Mouse (Mus musculus) bone marrow macrophage, adult 2 months (primary cell): ENCODE measurements around the gene Cfap73. TPM values are rescaled to one million over a fixed set of nuclear protein-coding genes. Genes with fewer than 3 reads are reported as not detected.
A peak's percentile ranks its signal among the peaks of the same experiment; 100 is the strongest.

Source experiments
- H3K27ac ChIP-seq: 2 replicates; pipeline ENCODE4 v1.5.1; 2012; ENCODE audit warnings: low read depth, low read length; ENCODE audit not compliant: insufficient read depth
- H3K4me1 ChIP-seq: 2 replicates; pipeline ENCODE4 v1.6.1; 2012; ENCODE audit warnings: low read length; ENCODE audit not compliant: control insufficient read depth, insufficient read depth
- H3K4me3 ChIP-seq: 2 replicates; pipeline ENCODE4 v1.5.1; 2012; ENCODE audit warnings: mild to moderate bottlenecking, low read length, moderate library complexity; ENCODE audit not compliant: insufficient read depth
- CTCF ChIP-seq: IDR thresholded peaks from 2 replicates; pipeline ENCODE4 v1.5.1; 2012; ENCODE audit warnings: low read depth, mild to moderate bottlenecking, low read length, moderate library complexity
- POLR2A ChIP-seq: IDR thresholded peaks from 2 replicates; pipeline ENCODE4 v1.6.1; 2012; ENCODE audit warnings: mild to moderate bottlenecking, low read depth, low read length, borderline replicate concordance
- polyA plus RNA-seq: library from polyadenylated mRNA; stranded (reverse); fragments of >200 nt; gene quantifications from 2 replicates; pipeline ENCODE4 v1.2.4, GENCODE M21; 2012; ENCODE audit not compliant: missing spikeins, insufficient read depth, insufficient read length

Cfap73 gene
- polyA plus RNA-seq, 1 experiment = not detected

GRCm38 (mm10) chr5:120578504-120579081 lies 55.4 kb downstream of the Cfap73 start:
- Histone ChIP-seq H3K4me1 (peaks cover 59% of the 10 kb centered on the region), H3K4me3 (no peak overlapping the region), H3K27ac (peak overlapping the region; percentile 57)
- TF ChIP-seq POLR2A = no peak
- TF ChIP-seq CTCF = no peak

Other genes with a start within 250 kb of the Cfap73 start
- gene Lhx5, start 202.5 kb downstream of the Cfap73 start, polyA plus RNA-seq = not detected in 2 replicates
- gene Sdsl, start 161.4 kb downstream of the Cfap73 start, polyA plus RNA-seq = not detected in 2 replicates
- gene Sds, start 157.7 kb downstream of the Cfap73 start, polyA plus RNA-seq = not detected in 2 replicates
- 46.8 and 55.1 TPM in 2 replicates for gene Plbd2, start 130.6 kb downstream of the Cfap73 start, polyA plus RNA-seq
- 73.1 and 79.4 TPM in 2 replicates for gene Slc8b1, start 123.1 kb downstream of the Cfap73 start, polyA plus RNA-seq
- 104 and 121 TPM in 2 replicates for gene Tpcn1, start 45.6 kb downstream of the Cfap73 start, polyA plus RNA-seq
- gene Iqcd, start 45.2 kb downstream of the Cfap73 start, polyA plus RNA-seq = 1.2 TPM in 1 of 2 replicates, not detected in the other
- 3.8 and 4.0 TPM in 2 replicates for gene Rita1, start 21.6 kb downstream of the Cfap73 start, polyA plus RNA-seq
- gene Ddx54, start 21.5 kb downstream of the Cfap73 start, polyA plus RNA-seq = 20.3 and 20.4 TPM in 2 replicates
- gene Rasal1, start 14.6 kb upstream of the Cfap73 start, polyA plus RNA-seq = 0.65 TPM in 1 of 2 replicates, not detected in the other
- not detected in 2 replicates for gene Dtx1, start 77.7 kb upstream of the Cfap73 start, polyA plus RNA-seq
- 132 and 142 TPM in 2 replicates for gene Oas2, start 115.6 kb upstream of the Cfap73 start, polyA plus RNA-seq
- 48.7 and 58.3 TPM in 2 replicates for gene Oas3, start 143.4 kb upstream of the Cfap73 start, polyA plus RNA-seq
- gene Oas1e, start 161.3 kb upstream of the Cfap73 start, polyA plus RNA-seq = not detected in 2 replicates
- 9.6 and 13.3 TPM in 2 replicates for gene Oas1c, start 178.3 kb upstream of the Cfap73 start, polyA plus RNA-seq
- not detected in 2 replicates for gene Oas1f, start 213.1 kb upstream of the Cfap73 start, polyA plus RNA-seq
- gene Oas1h, start 227.2 kb upstream of the Cfap73 start, polyA plus RNA-seq = not detected in 2 replicates